Mouse (Mus musculus) common myeloid progenitor, adult 5-6 weeks (primary cell): Measurements from ENCODE around the gene Top3a. TPM values are rescaled to one million over a fixed set of nuclear protein-coding genes. Genes with fewer than 3 reads are reported as not detected.

Source experiments
- ATAC-seq: replicated peaks from 2 replicates; pipeline ENCODE4 v1.8.0; 2016; ENCODE audit warnings: low read depth, mild to moderate bottlenecking, moderate TSS enrichment, inconsistent platforms; ENCODE audit not compliant: poor library complexity, severe bottlenecking
- total RNA-seq: library from RNA; stranded (forward); fragments of 200-1000, 187-1606 nt; gene quantifications from 2 replicates; pipeline ENCODE4 v1.2.3, GENCODE M21; 2017

The Top3a gene
- total RNA-seq, 1 experiment from 2014 or later: 29.9 TPM

DNA sequence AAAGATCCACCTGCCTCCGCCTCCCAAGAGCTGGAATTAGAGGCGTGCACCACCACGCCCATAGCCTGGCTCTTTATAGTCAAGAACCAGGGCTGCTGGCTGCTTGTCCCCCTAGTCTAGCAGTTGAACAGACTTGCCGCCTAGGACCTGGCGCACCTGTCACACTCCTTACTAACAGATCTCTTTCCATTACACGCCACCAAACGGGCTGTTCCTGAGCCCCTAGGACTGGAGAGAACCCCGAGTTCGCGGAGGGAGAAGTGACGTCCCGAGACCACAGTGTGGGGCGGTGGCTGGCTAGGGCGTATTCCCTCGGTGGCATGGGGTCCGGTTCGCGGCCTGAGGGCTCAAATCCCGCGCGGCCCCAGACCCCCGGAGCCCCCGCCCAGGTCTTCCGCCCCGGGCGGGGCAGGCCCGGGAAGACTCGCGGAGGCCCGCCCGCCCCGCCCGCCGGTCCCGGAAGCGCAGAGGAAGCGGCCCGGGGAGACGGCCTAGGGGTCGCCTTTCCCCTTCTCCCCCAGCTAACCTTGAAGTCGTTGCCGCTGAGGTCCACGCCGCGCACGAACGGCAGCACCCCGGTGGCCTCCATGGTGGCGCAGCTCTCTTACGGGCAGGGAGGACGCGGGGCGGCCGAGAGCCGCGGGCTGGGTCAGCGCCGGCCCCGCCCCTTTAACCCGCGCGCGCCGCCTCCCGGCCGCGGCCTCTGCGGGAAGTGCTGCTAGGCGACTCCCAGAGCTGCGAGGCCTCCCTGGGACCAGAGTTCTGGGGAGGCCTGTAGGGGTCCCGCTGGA, 50.4 kb downstream of the Top3a start, which contains the start of gene Flii:
Flii (minus strand) TSS at position 663 of the 791 bp plus-strand sequence.
- peak; percentile 34 for ATAC-seq

GRCm38 (mm10) chr11:60719263-60719662, 57.9 kb downstream of the Top3a start:
- ATAC-seq: no peak

- ATAC-seq: no peak
Measured at GRCm38 (mm10) chr11:60715833-60716232, 61.3 kb downstream of the Top3a start.

DNA sequence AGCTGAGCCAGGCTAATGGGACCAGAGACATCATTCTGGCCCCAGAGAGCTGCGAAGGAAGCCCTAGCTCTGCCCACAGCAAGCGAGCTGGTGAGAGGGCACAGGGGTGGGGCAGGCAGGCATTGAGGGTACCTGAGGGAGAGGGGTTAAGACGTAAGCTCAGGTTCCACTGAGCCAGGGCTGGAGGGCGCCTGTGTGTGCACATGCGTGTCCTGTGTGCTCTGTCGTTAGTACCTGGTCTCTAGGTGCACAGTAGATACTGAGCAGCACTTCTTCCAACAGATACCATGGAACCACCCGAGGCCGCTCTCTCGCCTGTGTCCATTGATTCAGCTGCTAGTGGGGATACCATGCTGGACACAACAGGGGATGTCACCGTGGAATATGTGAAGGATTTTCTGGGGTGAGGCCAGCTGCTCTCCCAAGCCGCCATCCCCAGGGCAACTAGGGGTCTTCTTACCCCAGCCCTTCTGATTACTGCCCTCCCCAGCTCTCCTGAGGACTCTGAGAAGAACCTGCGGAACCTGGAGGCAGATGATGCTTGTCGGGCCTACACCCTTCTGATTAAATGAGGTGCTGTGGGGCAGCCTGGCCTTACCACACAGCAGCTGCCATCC, 64.4 kb downstream of the Top3a start:
- no peak for ATAC-seq

- ATAC-seq: no peak
Measured at GRCm38 (mm10) chr11:60712040-60712439, 65.1 kb downstream of the Top3a start.

GRCm38 (mm10) chr11:60711218-60711617, 65.9 kb downstream of the Top3a start:
- no peak for ATAC-seq

DNA sequence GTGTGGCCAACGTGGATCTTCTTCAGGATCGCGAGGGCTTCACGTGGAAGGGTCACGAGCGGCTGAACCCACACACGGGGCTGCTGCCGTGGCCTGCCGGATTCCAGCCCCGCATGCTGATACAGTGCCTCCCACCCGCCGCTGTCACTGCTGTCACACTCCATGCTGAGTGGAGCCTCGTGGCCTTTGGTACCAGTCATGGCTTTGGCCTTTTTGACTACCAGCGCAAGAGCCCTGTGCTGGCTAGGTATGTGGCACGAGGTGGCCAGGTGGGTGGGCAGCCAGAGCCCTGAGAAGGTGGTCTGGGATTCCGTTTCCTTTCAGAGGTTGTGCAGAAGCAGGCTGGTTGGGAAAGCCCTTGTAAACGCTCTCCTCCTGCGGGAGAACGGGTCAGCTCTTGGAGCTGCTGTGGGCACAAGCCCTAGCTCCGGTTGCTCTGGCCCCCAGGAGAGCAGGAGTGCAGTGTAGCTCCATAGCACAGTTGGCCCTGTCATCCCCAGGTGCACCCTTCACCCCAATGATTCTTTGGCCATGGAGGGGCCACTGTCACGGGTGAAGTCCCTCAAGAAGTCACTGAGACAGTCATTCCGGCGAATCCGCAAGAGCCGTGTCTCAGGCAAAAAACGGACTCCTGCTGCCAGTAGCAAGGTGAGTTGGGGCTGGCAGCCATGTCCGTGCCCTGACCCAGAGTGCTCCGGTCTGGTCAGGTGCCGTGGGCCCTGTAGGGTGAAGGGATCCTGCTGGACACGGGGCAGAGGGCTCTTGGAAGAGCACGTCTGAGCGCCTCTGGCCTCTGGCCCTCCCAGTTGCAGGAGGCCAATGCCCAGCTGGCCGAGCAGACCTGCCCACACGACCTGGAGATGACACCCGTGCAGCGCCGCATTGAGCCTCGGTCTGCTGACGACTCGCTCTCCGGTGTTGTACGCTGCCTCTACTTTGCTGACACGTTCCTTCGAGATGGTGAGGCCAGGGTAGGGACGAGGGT, 67.4 kb downstream of the Top3a start:
- no peak for ATAC-seq

DNA sequence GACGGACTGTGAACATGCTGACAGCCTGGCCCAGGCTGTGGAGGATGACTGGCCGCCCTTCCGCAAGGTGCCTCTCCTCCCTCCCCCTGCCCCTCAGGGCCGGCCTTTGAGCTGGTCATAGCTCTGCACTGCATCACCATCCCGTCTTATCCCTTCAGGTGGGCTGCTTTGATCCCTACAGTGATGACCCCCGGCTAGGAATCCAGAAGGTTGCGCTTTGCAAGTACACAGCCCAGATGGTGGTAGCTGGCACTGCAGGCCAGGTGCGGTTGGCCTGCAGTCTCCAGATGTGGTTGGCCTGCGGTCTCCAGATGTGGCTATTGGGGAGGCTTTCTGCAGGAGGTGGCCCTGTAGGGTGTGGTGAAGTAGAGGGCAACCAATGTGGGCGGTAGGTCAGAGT, 68.5 kb downstream of the Top3a start:
- ATAC-seq: no peak

DNA sequence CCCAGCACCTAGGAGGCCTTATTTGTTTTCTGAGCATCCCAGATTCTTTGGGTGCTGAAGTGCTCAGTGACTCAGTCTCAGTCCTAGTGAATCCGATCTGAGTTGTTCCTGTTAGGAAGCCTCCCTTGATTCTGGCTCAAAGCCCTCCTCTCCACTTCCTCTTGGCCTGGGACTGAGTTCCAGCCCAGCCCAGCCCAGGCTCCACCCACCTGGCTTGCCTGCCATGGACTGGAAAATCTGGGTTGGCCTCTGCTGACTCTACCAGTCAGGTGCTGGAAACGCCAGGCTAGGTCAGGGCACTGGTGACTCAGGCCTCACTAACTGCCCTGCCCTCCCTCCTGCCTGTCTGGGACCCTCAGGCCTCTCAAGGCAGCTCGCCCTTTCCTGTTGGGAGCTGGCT, 69.5 kb downstream of the Top3a start:
- no peak for ATAC-seq

DNA sequence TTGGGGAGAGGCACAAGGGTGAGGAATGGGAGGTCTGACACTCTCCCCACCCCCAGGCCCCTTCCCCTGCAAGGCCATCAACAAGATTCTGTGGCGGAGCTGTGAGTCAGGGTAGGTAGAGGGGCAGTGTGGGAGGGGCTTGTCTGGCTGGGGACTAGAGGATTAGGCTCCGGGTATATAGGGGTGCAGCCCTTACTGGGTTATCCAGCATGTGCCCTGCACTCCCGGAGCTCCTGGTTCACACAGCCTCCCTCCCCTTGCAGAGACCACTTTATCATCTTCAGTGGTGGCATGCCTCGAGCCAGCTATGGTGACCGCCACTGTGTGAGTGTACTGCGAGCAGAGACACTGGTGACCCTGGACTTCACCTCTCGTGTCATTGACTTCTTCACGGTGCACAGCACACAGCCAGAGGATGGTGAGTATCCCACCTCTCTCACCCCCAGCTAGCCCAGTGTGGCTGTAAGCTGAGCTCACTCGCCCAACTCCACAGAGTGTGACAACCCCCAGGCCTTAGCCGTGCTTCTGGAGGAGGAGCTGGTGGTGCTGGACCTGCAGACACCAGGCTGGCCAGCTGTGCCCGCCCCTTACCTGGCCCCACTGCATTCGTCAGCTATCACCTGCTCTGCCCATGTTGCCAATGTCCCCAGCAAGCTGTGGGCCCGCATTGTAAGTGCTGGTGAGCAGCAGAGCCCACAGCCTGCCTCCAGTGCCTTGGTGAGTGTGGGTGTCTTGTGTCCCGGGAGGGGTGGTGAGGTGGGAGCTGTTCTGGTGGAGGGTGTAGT, 70.3 kb downstream of the Top3a start:
- ATAC-seq: no peak

DNA sequence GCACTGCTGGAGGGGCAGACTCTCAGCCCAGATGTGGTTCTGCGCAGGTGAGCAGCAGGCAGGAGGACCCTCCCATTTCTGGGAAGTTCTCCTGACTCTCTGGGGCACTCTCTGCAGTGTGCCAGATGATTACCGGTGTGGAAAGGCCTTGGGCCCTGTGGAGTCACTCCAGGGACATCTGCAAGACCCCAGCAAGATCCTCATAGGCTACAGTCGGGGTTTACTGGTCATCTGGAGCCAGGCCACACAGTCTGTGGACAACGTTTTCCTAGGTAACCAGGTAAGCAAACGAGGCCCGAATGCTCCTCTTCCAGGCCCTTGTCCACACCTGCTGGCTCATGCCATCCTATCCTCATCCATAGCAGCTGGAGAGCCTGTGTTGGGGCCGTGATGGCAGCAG, 71.1 kb downstream of the Top3a start:
- ATAC-seq: no peak

DNA sequence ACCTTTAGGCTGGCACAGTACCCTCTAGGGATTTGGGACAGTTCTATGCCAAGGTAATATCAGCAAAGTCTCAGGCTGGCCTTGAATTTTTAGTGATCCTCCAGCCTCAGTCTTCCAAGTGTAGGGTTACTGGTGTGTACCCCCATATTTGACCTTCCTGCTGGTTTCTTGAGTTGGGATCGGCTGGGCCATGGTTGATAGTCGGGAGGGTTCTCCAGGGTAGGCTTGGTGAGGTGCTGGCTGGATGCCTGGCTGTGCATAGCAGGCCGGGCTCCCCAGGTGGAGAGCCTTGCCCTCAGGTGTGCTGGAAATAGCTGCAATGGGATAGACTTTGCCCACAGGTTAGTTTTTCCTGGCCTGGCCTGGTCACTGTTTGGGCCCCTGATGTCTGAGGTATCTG, 71.9 kb downstream of the Top3a start:
- ATAC-seq: no peak

DNA sequence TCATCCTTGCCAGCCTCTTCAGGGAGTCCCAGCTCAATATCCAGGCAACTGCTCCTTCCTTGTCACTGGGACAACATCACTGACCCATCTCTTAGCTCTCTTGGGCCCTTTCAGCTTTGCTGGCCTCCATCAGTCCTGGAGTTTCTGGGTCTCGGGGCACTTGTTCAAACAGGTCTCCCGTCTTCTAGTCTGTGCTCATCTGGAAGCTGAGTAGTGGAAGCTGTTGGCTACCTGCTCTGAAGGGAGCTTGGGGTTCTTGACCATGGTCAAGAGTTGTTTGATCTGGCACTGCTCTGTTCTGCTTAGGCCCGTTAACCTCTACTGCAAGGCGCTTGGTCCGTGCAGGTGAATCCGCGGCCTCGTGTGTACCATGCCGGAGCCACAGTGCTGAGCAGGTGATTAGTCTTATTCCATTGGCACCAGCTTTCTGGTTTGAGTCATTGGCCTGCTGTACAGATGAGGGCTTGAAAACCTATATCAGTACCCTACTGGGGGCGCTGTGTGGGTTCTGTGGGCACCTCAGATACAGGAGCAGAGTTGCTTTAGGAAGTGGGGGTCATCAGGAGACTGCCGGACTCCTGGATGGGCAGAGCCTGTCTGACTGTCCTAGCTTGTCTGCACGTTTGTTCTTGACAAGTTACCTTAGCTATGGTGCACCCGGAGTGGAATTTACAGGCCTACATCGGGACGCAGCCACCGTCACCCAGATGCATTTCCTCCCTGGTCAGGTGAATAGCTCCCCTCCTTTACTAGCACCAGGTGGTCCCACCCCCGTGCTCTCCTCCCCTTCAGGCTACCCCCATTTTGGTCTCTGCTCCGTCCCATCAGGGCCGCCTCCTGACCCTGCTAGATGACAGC, 72.9 kb downstream of the Top3a start:
- ATAC-seq: no peak

DNA sequence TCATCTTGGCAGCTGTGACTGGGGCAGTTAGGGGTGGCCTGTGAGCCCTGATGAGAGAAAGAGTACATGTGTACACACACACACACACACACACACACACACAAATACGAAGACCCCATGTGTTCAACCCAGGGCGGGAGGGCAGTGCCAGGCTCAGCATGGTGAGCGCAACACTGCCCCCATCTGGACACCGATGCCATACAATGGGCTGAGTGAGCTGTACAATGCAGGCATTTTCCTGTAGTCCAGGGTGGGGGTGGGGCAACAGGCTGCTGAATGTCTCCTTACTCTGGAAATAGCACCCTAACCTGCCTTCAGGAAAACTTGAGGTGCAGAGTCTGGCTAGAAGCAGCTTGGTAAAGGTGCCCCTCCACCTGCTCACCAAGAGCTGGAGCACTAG, 74.0 kb downstream of the Top3a start:
- ATAC-seq: peak; percentile 64

GRCm38 (mm10) chr11:60701611-60702010, 75.6 kb downstream of the Top3a start:
- ATAC-seq: no peak

- ATAC-seq: no peak
Measured at GRCm38 (mm10) chr11:60700320-60701185, 76.6 kb downstream of the Top3a start.

- ATAC-seq: peak; percentile 50
Measured at GRCm38 (mm10) chr11:60699524-60700075, 77.6 kb downstream of the Top3a start, which contains the start of gene Llgl1. Gene Llgl1 (plus strand): TSS chr11:60699723.
